17 mouse cellular contexts compared by ENCODE assay signal in the genomic region with DNA sequence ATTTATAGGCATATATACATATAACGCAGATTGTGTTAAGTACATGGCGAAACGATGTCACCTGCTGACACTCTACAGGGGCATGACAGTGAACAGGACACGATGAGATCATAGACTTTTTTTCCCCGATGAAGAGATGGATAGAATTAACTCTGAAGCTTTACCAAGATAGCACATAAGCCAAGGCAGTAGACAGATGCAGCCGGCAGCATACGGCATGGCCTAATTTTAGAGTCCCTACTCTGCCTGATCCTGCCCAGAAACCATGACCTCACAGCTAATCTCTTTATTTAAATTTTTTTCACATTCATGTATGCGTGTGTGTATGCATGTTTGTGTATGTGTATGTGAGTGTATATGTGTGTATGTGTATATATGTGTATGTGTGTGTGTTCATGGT. TPM values are rescaled to one million over a fixed set of nuclear protein-coding genes. Genes with fewer than 3 reads are reported as not detected.
"Had no signal": no experiment of that assay in that cellular context is flagged by ENCODE, and none has a peak within 500 bp of the region (broad histone marks: within the 10 kb centered on the region; RNA-seq: fewer than 3 reads in every experiment).

No protein-coding gene starts in this region.

- H3K4me3 ChIP-seq: limb, embryonic 13.5 days; liver, embryonic 13.5 days had no signal

- DNase-seq: kidney, adult 9 months; kidney, postnatal 14 days; kidney, postnatal 4 days; left cerebral cortex, postnatal 4 days; liver, embryonic 13.5 days; lung, adult 2 months; lung, postnatal 14 days; lung, postnatal 4 days; midbrain, embryonic 14.5 days; thymus, adult 2 months; thymus, postnatal 14 days; thymus, postnatal 4 days had no signal

- H3K27ac ChIP-seq: limb, embryonic 13.5 days; liver, embryonic 13.5 days; stomach, postnatal 0 days had no signal

- H3K36me3 ChIP-seq: limb, embryonic 13.5 days; liver, embryonic 13.5 days had no signal

- H3K9ac ChIP-seq: limb, embryonic 13.5 days; liver, embryonic 13.5 days had no signal

- H3K4me2 ChIP-seq: limb, embryonic 13.5 days; liver, embryonic 13.5 days; midbrain, embryonic 11.5 days had no signal

- H3K27me3 ChIP-seq: limb, embryonic 13.5 days; liver, embryonic 13.5 days had no signal

- H3K9me3 ChIP-seq: liver, embryonic 13.5 days had no signal

- H3K4me1 ChIP-seq: limb, embryonic 13.5 days; liver, embryonic 13.5 days had no signal

RNA-seq across cellular contexts. Expression of a gene that starts 9.2 kb away (rescaled TPM):
- total RNA-seq: megakaryocyte progenitor cell, adult 5-6 weeks had no signal

RNA-seq across cellular contexts. Expression of a gene that starts 55.6 kb away (rescaled TPM):
- total RNA-seq: megakaryocyte progenitor cell, adult 5-6 weeks; megakaryocyte-erythroid progenitor cell, adult 5-6 weeks had no signal
